Mouse (Mus musculus): ENCODE data around the gene Papolg.
"Not testable (repeated sequence)": the region's sequence is repeated elsewhere in the genome, so short reads cannot be mapped to it uniquely, and the experiment has no call there.

Papolg gene

DNA sequence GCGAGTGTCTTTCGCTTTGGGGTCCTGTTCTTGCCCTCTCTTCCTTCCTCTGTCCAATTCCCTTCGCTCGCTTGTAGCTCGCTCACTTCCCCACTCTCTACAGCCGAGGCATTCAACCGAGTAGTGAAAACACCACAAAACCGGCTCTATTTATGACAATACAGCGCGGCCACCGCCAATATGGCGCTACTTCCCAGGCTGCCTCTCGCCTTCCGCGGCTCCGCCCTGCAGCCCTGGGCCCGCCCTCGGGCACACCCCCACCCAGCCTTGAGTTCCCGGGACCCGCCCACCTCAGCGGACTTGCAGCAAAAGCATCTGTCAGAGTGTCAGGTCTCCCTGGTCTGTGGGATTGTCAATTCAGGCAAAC, at the start of gene Papolg:
Papolg (minus strand) TSS at position 194 of the 367 bp plus-strand sequence.
- DNase-seq: peak; percentile 97

DNA sequence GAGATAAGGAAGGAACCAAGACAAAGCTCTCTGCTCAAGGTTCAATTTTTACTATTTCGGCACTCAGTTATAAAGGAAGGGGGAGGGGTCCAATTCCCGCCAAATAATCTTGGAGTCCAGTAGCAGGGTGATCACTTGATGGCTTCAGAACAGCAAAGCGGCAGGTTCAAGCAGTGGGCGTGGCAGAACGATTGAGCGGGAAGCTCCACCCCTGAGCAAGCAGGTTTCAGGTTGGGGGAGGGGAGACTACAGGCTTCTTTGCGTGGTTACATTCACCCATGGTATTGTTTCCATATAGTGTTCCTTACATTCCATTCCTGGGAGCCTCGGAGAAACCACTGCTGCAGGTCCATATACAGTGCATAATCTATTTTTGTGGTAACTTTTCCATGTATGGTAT, 33.1 kb upstream of the Papolg start:
- peak; percentile 19 for DNase-seq

GRCm38 (mm10) chr11:23927643-23928042, 32.6 kb upstream of the Papolg start:
- no peak for DNase-seq

DNA sequence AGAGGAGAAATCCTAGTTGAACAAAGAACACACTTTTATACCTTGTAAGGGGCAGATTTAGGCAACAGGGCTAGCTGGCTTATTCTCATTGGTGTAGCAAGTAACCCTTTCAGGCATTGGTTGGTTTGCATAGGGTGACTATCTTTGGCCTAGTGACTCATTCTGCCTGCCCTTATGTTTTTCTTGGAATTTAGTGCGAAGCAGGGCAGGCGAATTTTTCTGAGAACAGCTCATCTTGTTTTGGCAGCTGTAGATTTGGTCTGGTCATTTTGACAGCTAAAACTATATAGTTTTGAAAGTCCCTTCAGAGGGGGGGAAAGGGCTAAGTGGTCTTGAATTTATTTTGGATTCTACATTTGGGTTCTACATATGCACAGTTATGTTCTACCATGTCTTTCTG, 18.8 kb upstream of the Papolg start:
- DNase-seq: not testable (repeated sequence)

GRCm38 (mm10) chr11:23903909-23904308, 8.9 kb upstream of the Papolg start:
- no peak for DNase-seq

GRCm38 (mm10) chr11:23894141-23895059, 653 bp downstream of the Papolg start:
- peak; percentile 80 for DNase-seq

- DNase-seq: no peak
Observed at GRCm38 (mm10) chr11:23893556-23893955, 1.5 kb downstream of the Papolg start.

DNA sequence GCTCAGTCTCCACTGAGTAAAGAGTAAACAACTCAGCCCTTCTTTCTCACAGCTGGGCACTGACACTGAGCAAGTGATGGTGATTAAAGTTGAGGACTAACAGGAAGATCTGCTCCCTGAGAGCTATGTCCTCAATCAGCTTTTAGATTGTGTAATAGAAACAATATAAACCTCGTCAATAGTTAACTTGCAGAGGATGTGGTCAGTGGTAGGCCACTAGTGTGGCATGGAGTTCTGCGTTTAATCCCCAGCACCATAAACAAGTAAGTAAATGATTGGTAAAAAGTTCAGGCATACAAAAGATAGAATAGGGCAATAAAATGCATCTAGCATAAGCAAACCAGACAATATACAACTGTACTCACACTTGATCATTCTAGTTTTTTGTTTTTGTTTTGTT, 30.7 kb downstream of the Papolg start:
- no peak for DNase-seq

GRCm38 (mm10) chr11:23856723-23857112, 38.3 kb downstream of the Papolg start:
- peak; percentile 31 for DNase-seq

DNA sequence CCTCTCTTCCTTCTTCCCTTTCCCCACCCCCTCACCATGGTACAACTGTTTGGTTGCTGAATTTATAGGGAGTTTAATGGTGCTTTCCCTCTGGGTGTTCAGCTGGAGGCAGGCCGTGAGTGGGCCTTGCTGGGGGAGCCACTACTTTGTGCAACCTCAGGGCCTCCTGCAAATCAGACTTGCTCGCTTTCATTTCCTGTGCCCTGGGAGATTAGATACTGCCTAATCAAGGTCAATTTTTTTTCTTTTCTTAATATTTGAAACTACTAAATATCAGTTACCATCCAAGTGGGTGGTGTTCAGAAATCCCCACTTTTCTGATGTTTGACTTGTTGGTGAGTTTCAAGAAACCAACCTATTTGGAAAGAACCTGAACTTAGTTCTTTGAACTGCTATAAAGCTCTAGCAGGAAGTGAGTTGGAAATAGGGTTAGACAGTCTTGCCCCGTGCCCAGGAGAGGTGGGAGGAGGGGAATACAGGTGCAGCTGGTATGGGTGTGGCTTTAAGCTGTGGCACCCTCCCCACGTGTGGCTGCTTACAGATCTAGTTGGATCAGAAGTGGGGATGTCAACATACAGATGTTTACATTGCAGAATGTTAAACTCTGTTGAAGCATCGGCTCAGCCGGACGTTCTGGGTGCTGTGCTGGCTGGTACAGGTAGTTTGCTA, 38.9 kb downstream of the Papolg start:
- DNase-seq: peak; percentile 56

DNA sequence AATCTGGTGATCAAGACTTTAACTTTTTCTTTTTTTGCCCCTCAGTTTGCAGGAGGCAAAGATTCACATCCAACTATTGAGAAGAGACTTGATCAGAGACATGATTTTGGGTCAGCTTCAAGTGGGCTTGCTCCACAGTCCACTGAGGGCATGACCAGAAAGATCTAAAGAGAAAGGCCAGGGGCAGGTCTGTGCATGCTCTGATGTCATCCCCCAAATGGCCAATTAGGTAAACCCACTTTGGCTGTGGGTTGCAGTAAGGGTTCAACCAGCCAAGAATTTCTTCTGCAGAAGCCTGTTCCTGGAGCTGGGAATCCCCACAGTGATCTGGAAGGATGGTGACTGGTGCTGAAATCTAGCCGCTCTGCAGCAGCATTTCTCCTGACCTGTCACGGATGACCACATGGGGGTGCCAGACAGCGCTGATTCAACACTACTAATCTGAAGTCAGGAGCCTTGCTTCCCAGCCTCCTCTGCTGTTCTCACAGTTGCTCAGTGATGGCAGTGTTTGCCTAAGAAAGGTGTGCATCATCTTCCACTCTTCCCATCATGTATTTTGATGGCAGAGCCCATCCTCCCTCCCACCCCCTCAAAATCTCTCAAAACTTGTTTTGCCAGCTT, 39.8 kb downstream of the Papolg start:
- DNase-seq: peak; percentile 89

- peak; percentile 45 for DNase-seq
Observed at GRCm38 (mm10) chr11:23853306-23853705, 41.7 kb downstream of the Papolg start.

DNA sequence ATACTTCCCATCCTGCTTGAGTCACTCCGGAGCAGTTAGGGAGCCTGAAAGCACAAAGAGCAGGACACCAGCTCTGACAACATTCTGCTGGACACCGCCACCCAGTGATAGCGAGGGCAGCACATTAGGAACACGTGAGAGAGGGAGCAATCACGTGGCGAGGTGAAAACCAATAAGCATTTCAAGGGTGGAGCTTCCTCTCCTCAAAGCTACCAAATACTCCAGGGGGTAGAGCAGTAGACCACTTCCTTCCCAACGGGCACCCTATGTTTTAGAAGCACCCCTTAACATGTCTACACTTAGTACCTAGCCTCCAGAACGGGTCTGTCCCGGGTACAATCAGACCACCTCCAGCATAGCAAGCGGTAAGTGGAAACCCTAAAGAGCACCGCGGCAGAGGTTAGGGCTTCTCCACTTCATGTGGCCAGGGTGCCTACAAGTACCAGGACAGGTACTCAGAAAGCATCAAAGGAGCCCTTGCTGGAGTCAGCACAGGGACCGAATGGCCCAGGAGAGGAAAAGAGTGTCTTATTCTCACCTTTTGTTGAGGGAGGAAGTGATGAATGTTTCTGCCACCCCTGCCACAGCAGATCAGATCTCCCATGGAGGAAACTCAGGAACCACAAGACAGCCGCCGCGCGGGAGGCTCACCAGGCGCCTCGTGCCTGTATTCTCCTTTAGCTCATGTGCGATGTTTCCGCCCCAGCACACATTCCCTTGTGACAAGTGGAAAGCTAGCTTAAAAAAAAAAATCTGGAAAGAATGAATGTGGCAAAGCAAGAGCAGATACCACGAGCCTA, 48.8 kb downstream of the Papolg start:
- peak; percentile 84 for DNase-seq

DNA sequence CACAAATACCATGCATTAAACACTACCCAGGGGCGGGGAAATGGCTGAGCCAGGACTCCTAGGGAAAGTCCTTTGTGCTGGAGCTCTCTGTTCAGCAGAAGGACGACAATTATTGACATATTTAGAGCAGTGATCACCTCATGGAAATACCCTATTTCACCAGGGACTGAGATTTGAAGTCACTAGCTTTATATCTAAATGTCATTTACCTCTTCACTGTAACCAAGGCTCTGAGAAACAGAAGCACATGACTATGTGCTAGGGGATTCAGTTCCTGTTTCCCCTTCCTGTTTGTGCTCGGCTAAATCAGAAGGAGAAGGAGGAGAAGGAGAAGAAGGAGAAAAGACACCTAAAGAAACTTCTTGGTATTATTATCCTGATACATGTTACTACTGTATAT, 71.8 kb downstream of the Papolg start:
- DNase-seq: no peak

- no peak for DNase-seq
Observed at GRCm38 (mm10) chr11:23821652-23822051, 73.4 kb downstream of the Papolg start.

GRCm38 (mm10) chr11:23820977-23821376, 74.1 kb downstream of the Papolg start:
- no peak for DNase-seq

- DNase-seq: no peak
Observed at GRCm38 (mm10) chr11:23818745-23819144, 76.3 kb downstream of the Papolg start.
